Mouse (Mus musculus): ENCODE results near the gene Ccdc34. TPM values are rescaled to one million over a fixed set of nuclear protein-coding genes. Genes with fewer than 3 reads are reported as not detected.

Ccdc34 gene
- polyA plus RNA-seq, 1 experiment from 2014 or later = 37.0 TPM

- WGBS = 58% methylated on average over 4 of the region's 4 CpGs
- Histone ChIP-seq H3K9me3 (replicated peaks; ENCODE audit: control insufficient read depth, low read length) (no peaks in the 10 kb centered on the region), H3K36me3 (ENCODE audit: control insufficient read depth, insufficient read depth, low read length) (no peaks in the 10 kb centered on the region), H3K4me2 (ENCODE audit: low read depth, low read length) (no peak overlapping the region), H3K4me3 (replicated peaks; ENCODE audit: low read length) (no peak overlapping the region), H3K27me3 (ENCODE audit: control insufficient read depth, insufficient read depth, low read length) (no peaks in the 10 kb centered on the region), H3K27ac (ENCODE audit: low read length) (no peak overlapping the region), H3K4me1 (ENCODE audit: control insufficient read depth, insufficient read depth, low read length) (no peaks in the 10 kb centered on the region), H3K9ac (ENCODE audit: low read length) (no peak overlapping the region)
- no peak for ATAC-seq (ENCODE audit: insufficient read depth, low FRiP score)
Observed at GRCm38 (mm10) chr2:110058424-110058823, 40.8 kb downstream of the Ccdc34 start.

GRCm38 (mm10) chr2:110063131-110063530 lies 45.5 kb downstream of the Ccdc34 start:
- Histone ChIP-seq H3K4me2 (ENCODE audit: low read depth, low read length) (no peak overlapping the region), H3K36me3 (ENCODE audit: control insufficient read depth, insufficient read depth, low read length) (no peaks in the 10 kb centered on the region), H3K27me3 (ENCODE audit: control insufficient read depth, insufficient read depth, low read length) (no peaks in the 10 kb centered on the region), H3K9ac (ENCODE audit: low read length) (no peak overlapping the region), H3K4me3 (replicated peaks; ENCODE audit: low read length) (no peak overlapping the region), H3K9me3 (replicated peaks; ENCODE audit: control insufficient read depth, low read length) (no peaks in the 10 kb centered on the region), H3K27ac (ENCODE audit: low read length) (no peak overlapping the region), H3K4me1 (ENCODE audit: control insufficient read depth, insufficient read depth, low read length) (no peaks in the 10 kb centered on the region)
- no peak for ATAC-seq (ENCODE audit: insufficient read depth, low FRiP score)
- WGBS = 87% methylated on average over 1 of the region's 1 CpGs

- no peak for ATAC-seq (ENCODE audit: insufficient read depth, low FRiP score)
- H3K4me2 ChIP-seq (ENCODE audit: low read depth, low read length) = no peak overlapping the region
- no peak overlapping the region for H3K27ac ChIP-seq (ENCODE audit: low read length)
- H3K4me3 ChIP-seq (replicated peaks; ENCODE audit: low read length) = no peak overlapping the region
- H3K4me1 ChIP-seq (ENCODE audit: control insufficient read depth, insufficient read depth, low read length) = peaks cover 3% of the 10 kb centered on the region; the same call in 1 of the 2 replicates
- no peaks in the 10 kb centered on the region for H3K36me3 ChIP-seq (ENCODE audit: control insufficient read depth, insufficient read depth, low read length)
- H3K9me3 ChIP-seq (replicated peaks; ENCODE audit: control insufficient read depth, low read length) = no peaks in the 10 kb centered on the region
- H3K9ac ChIP-seq (ENCODE audit: low read length) = no peak overlapping the region
- H3K27me3 ChIP-seq (ENCODE audit: control insufficient read depth, insufficient read depth, low read length) = no peaks in the 10 kb centered on the region
Observed at GRCm38 (mm10) chr2:110068916-110069315, 51.3 kb downstream of the Ccdc34 start.

GRCm38 (mm10) chr2:110073023-110073422 lies 55.4 kb downstream of the Ccdc34 start:
- Histone ChIP-seq H3K4me1 (ENCODE audit: control insufficient read depth, insufficient read depth, low read length) (peaks cover 3% of the 10 kb centered on the region; the same call in 1 of the 2 replicates), H3K4me2 (ENCODE audit: low read depth, low read length) (no peak overlapping the region), H3K9ac (ENCODE audit: low read length) (no peak overlapping the region), H3K9me3 (replicated peaks; ENCODE audit: control insufficient read depth, low read length) (no peaks in the 10 kb centered on the region), H3K27me3 (ENCODE audit: control insufficient read depth, insufficient read depth, low read length) (no peaks in the 10 kb centered on the region), H3K36me3 (ENCODE audit: control insufficient read depth, insufficient read depth, low read length) (no peaks in the 10 kb centered on the region), H3K4me3 (replicated peaks; ENCODE audit: low read length) (no peak overlapping the region), H3K27ac (ENCODE audit: low read length) (no peak overlapping the region)
- 57% methylated on average over 6 of the region's 6 CpGs for WGBS
- peak; percentile 88 for ATAC-seq (ENCODE audit: insufficient read depth, low FRiP score)

- Histone ChIP-seq H3K9ac (ENCODE audit: low read length) (no peak overlapping the region), H3K9me3 (replicated peaks; ENCODE audit: control insufficient read depth, low read length) (no peaks in the 10 kb centered on the region), H3K27me3 (ENCODE audit: control insufficient read depth, insufficient read depth, low read length) (no peaks in the 10 kb centered on the region), H3K27ac (ENCODE audit: low read length) (no peak overlapping the region), H3K4me2 (ENCODE audit: low read depth, low read length) (no peak overlapping the region), H3K36me3 (ENCODE audit: control insufficient read depth, insufficient read depth, low read length) (no peaks in the 10 kb centered on the region), H3K4me3 (replicated peaks; ENCODE audit: low read length) (no peak overlapping the region), H3K4me1 (ENCODE audit: control insufficient read depth, insufficient read depth, low read length) (no peaks in the 10 kb centered on the region)
- 91% methylated on average over 6 of the region's 6 CpGs for WGBS
- no peak for ATAC-seq (ENCODE audit: insufficient read depth, low FRiP score)
Observed at GRCm38 (mm10) chr2:110074646-110075452, 57.2 kb downstream of the Ccdc34 start.

- no peaks in the 10 kb centered on the region for H3K9me3 ChIP-seq (replicated peaks; ENCODE audit: control insufficient read depth, low read length)
- no peak overlapping the region for H3K27ac ChIP-seq (ENCODE audit: low read length)
- no peaks in the 10 kb centered on the region for H3K4me1 ChIP-seq (ENCODE audit: control insufficient read depth, insufficient read depth, low read length)
- H3K4me3 ChIP-seq (replicated peaks; ENCODE audit: low read length) = no peak overlapping the region
- 29% methylated on average over 2 of the region's 2 CpGs for WGBS
- H3K4me2 ChIP-seq (ENCODE audit: low read depth, low read length) = no peak overlapping the region
- no peak for ATAC-seq (ENCODE audit: insufficient read depth, low FRiP score)
- no peaks in the 10 kb centered on the region for H3K36me3 ChIP-seq (ENCODE audit: control insufficient read depth, insufficient read depth, low read length)
- H3K27me3 ChIP-seq (ENCODE audit: control insufficient read depth, insufficient read depth, low read length) = no peaks in the 10 kb centered on the region
- H3K9ac ChIP-seq (ENCODE audit: low read length) = no peak overlapping the region
Observed at GRCm38 (mm10) chr2:110077240-110077639, 59.6 kb downstream of the Ccdc34 start.

- Histone ChIP-seq H3K4me1 (ENCODE audit: control insufficient read depth, insufficient read depth, low read length) (no peaks in the 10 kb centered on the region), H3K36me3 (ENCODE audit: control insufficient read depth, insufficient read depth, low read length) (no peaks in the 10 kb centered on the region), H3K4me3 (replicated peaks; ENCODE audit: low read length) (no peak overlapping the region), H3K4me2 (ENCODE audit: low read depth, low read length) (no peak overlapping the region), H3K9ac (ENCODE audit: low read length) (no peak overlapping the region), H3K27ac (ENCODE audit: low read length) (no peak overlapping the region), H3K27me3 (ENCODE audit: control insufficient read depth, insufficient read depth, low read length) (no peaks in the 10 kb centered on the region), H3K9me3 (replicated peaks; ENCODE audit: control insufficient read depth, low read length) (no peaks in the 10 kb centered on the region)
- no peak for ATAC-seq (ENCODE audit: insufficient read depth, low FRiP score)
- WGBS = 44% methylated on average over 2 of the region's 2 CpGs
Observed at GRCm38 (mm10) chr2:110077655-110078054, 60.0 kb downstream of the Ccdc34 start.

GRCm38 (mm10) chr2:110080532-110080931 lies 62.9 kb downstream of the Ccdc34 start:
- H3K27ac ChIP-seq (ENCODE audit: low read length) = no peak overlapping the region
- no peak overlapping the region for H3K4me3 ChIP-seq (replicated peaks; ENCODE audit: low read length)
- H3K36me3 ChIP-seq (ENCODE audit: control insufficient read depth, insufficient read depth, low read length) = no peaks in the 10 kb centered on the region
- H3K4me1 ChIP-seq (ENCODE audit: control insufficient read depth, insufficient read depth, low read length) = no peaks in the 10 kb centered on the region
- no peaks in the 10 kb centered on the region for H3K9me3 ChIP-seq (replicated peaks; ENCODE audit: control insufficient read depth, low read length)
- no peak overlapping the region for H3K9ac ChIP-seq (ENCODE audit: low read length)
- H3K27me3 ChIP-seq (ENCODE audit: control insufficient read depth, insufficient read depth, low read length) = no peaks in the 10 kb centered on the region
- whole genome bisulfite sequencing = 62% methylated on average over 6 of the region's 6 CpGs
- no peak overlapping the region for H3K4me2 ChIP-seq (ENCODE audit: low read depth, low read length)
- no peak for ATAC-seq (ENCODE audit: insufficient read depth, low FRiP score)

GRCm38 (mm10) chr2:110082975-110083374 lies 65.4 kb downstream of the Ccdc34 start:
- ATAC-seq (ENCODE audit: insufficient read depth, low FRiP score) = no peak
- 77% methylated on average over 2 of the region's 2 CpGs for WGBS
- no peaks in the 10 kb centered on the region for H3K4me1 ChIP-seq (ENCODE audit: control insufficient read depth, insufficient read depth, low read length)

More at GRCm38 (mm10) chr2:110082975-110083374, 65.4 kb downstream of the Ccdc34 start:
- H3K4me2 ChIP-seq (ENCODE audit: low read depth, low read length) = no peak overlapping the region
- H3K9me3 ChIP-seq (replicated peaks; ENCODE audit: control insufficient read depth, low read length) = no peaks in the 10 kb centered on the region
- H3K36me3 ChIP-seq (ENCODE audit: control insufficient read depth, insufficient read depth, low read length) = no peaks in the 10 kb centered on the region
- no peak overlapping the region for H3K4me3 ChIP-seq (replicated peaks; ENCODE audit: low read length)
- no peaks in the 10 kb centered on the region for H3K27me3 ChIP-seq (ENCODE audit: control insufficient read depth, insufficient read depth, low read length)
- no peak overlapping the region for H3K27ac ChIP-seq (ENCODE audit: low read length)
- H3K9ac ChIP-seq (ENCODE audit: low read length) = no peak overlapping the region
